Mouse (Mus musculus) stomach, embryonic 15.5 days (tissue): ENCODE data around the gene Vmn1r6. TPM values are rescaled to one million over a fixed set of nuclear protein-coding genes. Genes with fewer than 3 reads are reported as not detected.
"Not testable (repeated sequence)": the region's sequence is repeated elsewhere in the genome, so short reads cannot be mapped to it uniquely, and the experiment has no call there.

Experiments used
- ATAC-seq: fragments of 200-750 bp; cut with Nextera tagmentation; 2 replicates; pipeline ENCODE4 v1.8.0; 2017; ENCODE audit warnings: low read depth, moderate number of reproducible peaks, moderate TSS enrichment; ENCODE audit not compliant: insufficient read depth, low FRiP score
- H3K27ac ChIP-seq: fragments of 300-500 bp; sonication (generic); 2 replicates; pipeline ENCODE4 v1.5.1; 2015; ENCODE audit warnings: mild to moderate bottlenecking, inconsistent platforms
- H3K27me3 ChIP-seq: fragments of 300-500 bp; sonication (generic); replicated peaks from 2 replicates; pipeline ENCODE4 v1.6.1; 2015; ENCODE audit warnings: inconsistent platforms
- H3K36me3 ChIP-seq: fragments of 300-500 bp; sonication (generic); 2 replicates; pipeline ENCODE4 v1.6.1; 2015; ENCODE audit warnings: inconsistent platforms
- H3K4me1 ChIP-seq: fragments of 300-500 bp; sonication (generic); 2 replicates; pipeline ENCODE4 v1.6.1; 2015; ENCODE audit warnings: inconsistent platforms
- H3K4me2 ChIP-seq: fragments of 300-500 bp; sonication (generic); 2 replicates; pipeline ENCODE4 v1.6.1; 2015; ENCODE audit warnings: mild to moderate bottlenecking, inconsistent platforms
- H3K4me3 ChIP-seq: fragments of 300-500 bp; sonication (generic); replicated peaks from 2 replicates; pipeline ENCODE4 v1.5.1; 2015; ENCODE audit warnings: inconsistent platforms
- H3K9ac ChIP-seq: fragments of 300-500 bp; sonication (generic); 2 replicates; pipeline ENCODE4 v1.6.1; 2015; ENCODE audit warnings: inconsistent platforms
- H3K9me3 ChIP-seq: fragments of 300-500 bp; sonication (generic); 2 replicates; pipeline ENCODE4 v1.6.1; 2016; ENCODE audit warnings: inconsistent platforms
- WGBS: fragments of 180-500 bp; shearing (Covaris S2); methylation state at CpG from one replicate; pipeline ENCODE4 v1.1.7; 2015; 5-methylcytosine and 5-hydroxymethylcytosine counted together
- polyA plus RNA-seq: library from polyadenylated mRNA; unstranded; fragments of >200 nt; fragmentation: Nextera tagmentation; extraction: Ambion mirVana; gene quantifications from 2 replicates; pipeline ENCODE4 v1.2.1, GENCODE M21; 2015

The Vmn1r6 gene
- not detected in 2 replicates for polyA plus RNA-seq

GRCm38 (mm10) chr6:56996943-56997342 is at the start of gene Vmn1r6:
Gene Vmn1r6 (plus strand): TSS chr6:56997243.
- Histone ChIP-seq H3K36me3 (no peaks in the 10 kb centered on the region), H3K4me1 (no peaks in the 10 kb centered on the region), H3K4me2 (no peak within 1 kb of the TSS), H3K27ac (no peak within 1 kb of the TSS), H3K9ac (no peak within 1 kb of the TSS), H3K9me3 (no peaks in the 10 kb centered on the region), H3K4me3 (no peak within 1 kb of the TSS), H3K27me3 (no peaks in the 10 kb centered on the region)
- 80% methylated on average over 2 of the region's 2 CpGs for WGBS
- ATAC-seq: no peak

GRCm38 (mm10) chr6:56956436-56956835 is 40.6 kb upstream of the Vmn1r6 start:
- no peak overlapping the region for H3K27ac ChIP-seq
- H3K4me2 ChIP-seq: no peak overlapping the region
- H3K27me3 ChIP-seq: no peaks in the 10 kb centered on the region
- H3K4me1 ChIP-seq: no peaks in the 10 kb centered on the region
- H3K4me3 ChIP-seq: no peak overlapping the region
- H3K36me3 ChIP-seq: no peaks in the 10 kb centered on the region
- whole genome bisulfite sequencing: 61% methylated on average over 5 of the region's 5 CpGs
- ATAC-seq: no peak
- H3K9ac ChIP-seq: no peak overlapping the region
- no peaks in the 10 kb centered on the region for H3K9me3 ChIP-seq

- Histone ChIP-seq H3K27me3 (no peaks in the 10 kb centered on the region), H3K36me3 (no peaks in the 10 kb centered on the region), H3K4me2 (no peak within 1 kb of the TSS), H3K4me1 (no peaks in the 10 kb centered on the region), H3K4me3 (no peak within 1 kb of the TSS), H3K9me3 (no peaks in the 10 kb centered on the region), H3K9ac (no peak within 1 kb of the TSS), H3K27ac (no peak within 1 kb of the TSS)
- no peak for ATAC-seq
Observed at GRCm38 (mm10) chr6:56969973-56970372, 27.1 kb upstream of the Vmn1r6 start, which contains the start of gene Vmn1r5. Gene Vmn1r5 (plus strand): TSS chr6:56970273.

- 83% methylated on average over 2 of the region's 2 CpGs for WGBS
- H3K4me2 ChIP-seq, H3K9ac ChIP-seq, ATAC-seq, H3K9me3 ChIP-seq, H3K4me3 ChIP-seq, H3K27me3 ChIP-seq, H3K4me1 ChIP-seq, H3K36me3 ChIP-seq, H3K27ac ChIP-seq: not testable (repeated sequence)
Observed at GRCm38 (mm10) chr6:57025224-57025623, 28.2 kb downstream of the Vmn1r6 start, which contains the start of gene Vmn1r7. Gene Vmn1r7 (minus strand): TSS chr6:57025324.

- Histone ChIP-seq H3K4me2 (no peak within 1 kb of the TSS), H3K9ac (no peak within 1 kb of the TSS), H3K9me3 (no peaks in the 10 kb centered on the region), H3K27ac (no peak within 1 kb of the TSS), H3K4me3 (no peak within 1 kb of the TSS), H3K27me3 (no peaks in the 10 kb centered on the region), H3K36me3 (no peaks in the 10 kb centered on the region), H3K4me1 (no peaks in the 10 kb centered on the region)
- ATAC-seq: no peak
Observed at GRCm38 (mm10) chr6:57031984-57032383, 34.9 kb downstream of the Vmn1r6 start, which contains the start of gene Vmn1r8. Gene Vmn1r8 (plus strand): TSS chr6:57032284.

- Histone ChIP-seq H3K36me3 (no peaks in the 10 kb centered on the region), H3K4me2 (no peak overlapping the region), H3K27me3 (no peaks in the 10 kb centered on the region), H3K9me3 (no peaks in the 10 kb centered on the region), H3K27ac (no peak overlapping the region), H3K4me3 (no peak overlapping the region), H3K9ac (no peak overlapping the region), H3K4me1 (no peaks in the 10 kb centered on the region)
- WGBS: 81% methylated on average over 2 of the region's 2 CpGs
- ATAC-seq: no peak
Observed at GRCm38 (mm10) chr6:57034674-57035073, 37.6 kb downstream of the Vmn1r6 start.

Other genes starting within 250 kb of the Vmn1r6 start
- 26.1 and 27.6 TPM in 2 replicates for gene Kbtbd2, start 199.4 kb upstream of the Vmn1r6 start, polyA plus RNA-seq
- gene Fkbp9, start 165.2 kb upstream of the Vmn1r6 start, polyA plus RNA-seq: 145 and 153 TPM in 2 replicates
- gene Nt5c3, start 73.3 kb upstream of the Vmn1r6 start, polyA plus RNA-seq: 76.0 and 83.0 TPM in 2 replicates
- gene Vmn1r4, start 73.2 kb upstream of the Vmn1r6 start, polyA plus RNA-seq: 0.36 TPM in 2 replicates
- not detected in 2 replicates for gene Vmn1r5, start 27.0 kb upstream of the Vmn1r6 start, polyA plus RNA-seq
- gene Vmn1r7, start 28.1 kb downstream of the Vmn1r6 start, polyA plus RNA-seq: not detected in 2 replicates
- gene Vmn1r8, start 35.0 kb downstream of the Vmn1r6 start, polyA plus RNA-seq: not detected in 2 replicates
- not detected in 2 replicates for gene Vmn1r9, start 69.5 kb downstream of the Vmn1r6 start, polyA plus RNA-seq
- gene Vmn1r10, start 112.2 kb downstream of the Vmn1r6 start, polyA plus RNA-seq: not detected in 2 replicates
- gene Vmn1r11, start 136.2 kb downstream of the Vmn1r6 start, polyA plus RNA-seq: not detected in 2 replicates
- gene Vmn1r12, start 159.7 kb downstream of the Vmn1r6 start, polyA plus RNA-seq: not detected in 2 replicates
- gene Vmn1r13, start 206.0 kb downstream of the Vmn1r6 start, polyA plus RNA-seq: not detected in 2 replicates
- gene Vmn1r14, start 234.4 kb downstream of the Vmn1r6 start, polyA plus RNA-seq: not detected in 2 replicates